Mouse (Mus musculus) gastrocnemius, adult 2 months (tissue): ENCODE measurements around the gene Unkl. TPM values are rescaled to one million over a fixed set of nuclear protein-coding genes. Genes with fewer than 3 reads are reported as not detected.
"Not testable (repeated sequence)": the region's sequence is repeated elsewhere in the genome, so short reads cannot be mapped to it uniquely, and the experiment has no call there.

Experiments used
- DNase-seq: peaks from one replicate; pipeline ENCODE4 v3.0.0; 2022
- H3K27ac ChIP-seq: fragments of 200-600 bp; 2 replicates; pipeline ENCODE4 v1.8.1; 2022; ENCODE audit warnings: mild to moderate bottlenecking
- H3K4me3 ChIP-seq: fragments of 200-600 bp; 2 replicates; pipeline ENCODE4 v1.8.1; 2022; ENCODE audit warnings: mild to moderate bottlenecking, moderate library complexity
- CTCF ChIP-seq: fragments of 200-600 bp; IDR thresholded peaks from 2 replicates; pipeline ENCODE4 v1.8.1; 2022; ENCODE audit warnings: antibody characterized with exemption, mild to moderate bottlenecking, moderate library complexity
- intact Hi-C: fragments of 180-260 bp; cut with DNase I; formaldehyde crosslinking; loops from one replicate; pipeline ENCODE4 v1.15.1; 2025
- total RNA-seq, 2 experiments: library from RNA; stranded (reverse); gene quantifications; 2 replicates each; pipeline ENCODE4 v1.2.3; 2021

The Unkl gene
- total RNA-seq, 2 experiments from 2014 or later = 5.5 to 5.7 TPM

- Histone ChIP-seq H3K27ac (peak overlapping the region; percentile 96), H3K4me3 (peak overlapping the region; percentile 83)
- DNase-seq = no peak
- intact Hi-C loops = loop anchor here (2.0 to 5.0 kb wide), 3 partner anchors 52 to 87 kb away; partner anchors contain the start of genes Clcn7, Telo2 and Ube2i
- no peak for TF ChIP-seq CTCF
These were observed 3.2 kb upstream of the Unkl start for GRCm38 (mm10) chr17:25184961-25185360.

- no peak for TF ChIP-seq CTCF
- intact Hi-C loops = loop anchor here (5.0 kb wide), 1 partner anchor 85 kb away; the partner anchor contains the start of gene Ube2i
- Histone ChIP-seq H3K27ac (peak overlapping the region; percentile 95), H3K4me3 (peak overlapping the region; percentile 90)
- no peak for DNase-seq
These were observed 430 bp upstream of the Unkl start for GRCm38 (mm10) chr17:25187784-25188149.

GRCm38 (mm10) chr17:25189091-25189490 lies 894 bp downstream of the Unkl start:
- intact Hi-C loops = loop anchor here (5.0 kb wide), 1 partner anchor 83 kb away; the partner anchor contains the start of gene Ube2i
- TF ChIP-seq CTCF = no peak
- H3K27ac ChIP-seq = peak overlapping the region; percentile 95
- peak overlapping the region; percentile 90 for H3K4me3 ChIP-seq
- DNase-seq = no peak

GRCm38 (mm10) chr17:25202401-25202800 lies 14.2 kb downstream of the Unkl start:
- Histone ChIP-seq H3K4me3 (no peak overlapping the region), H3K27ac (no peak overlapping the region)
- DNase-seq = no peak
- intact Hi-C loops = no loop called here
- no peak for TF ChIP-seq CTCF

- no peak overlapping the region for H3K4me3 ChIP-seq
- intact Hi-C loops = no loop called here
- H3K27ac ChIP-seq = peak overlapping the region; percentile 86
- no peak for TF ChIP-seq CTCF
- DNase-seq = no peak
These were observed 21.8 kb downstream of the Unkl start for GRCm38 (mm10) chr17:25210006-25210405.

- TF ChIP-seq CTCF = no peak
- H3K27ac ChIP-seq = peak overlapping the region; percentile 86
- DNase-seq = peak; percentile 74
- H3K4me3 ChIP-seq = peak overlapping the region; percentile 25
- intact Hi-C loops = no loop called here
These were observed 22.7 kb downstream of the Unkl start for GRCm38 (mm10) chr17:25210680-25211466.

GRCm38 (mm10) chr17:25211705-25212104 lies 23.5 kb downstream of the Unkl start:
- DNase-seq = no peak
- intact Hi-C loops = no loop called here
- no peak overlapping the region for H3K4me3 ChIP-seq
- TF ChIP-seq CTCF = no peak
- peak overlapping the region; percentile 86 for H3K27ac ChIP-seq

GRCm38 (mm10) chr17:25215431-25215830 lies 27.2 kb downstream of the Unkl start:
- no peak for TF ChIP-seq CTCF
- H3K4me3 ChIP-seq = no peak overlapping the region
- no peak for DNase-seq
- no peak overlapping the region for H3K27ac ChIP-seq
- intact Hi-C loops = no loop called here

GRCm38 (mm10) chr17:25218967-25219366 lies 30.8 kb downstream of the Unkl start:
- intact Hi-C loops = no loop called here
- no peak for DNase-seq
- H3K4me3 ChIP-seq = no peak overlapping the region
- TF ChIP-seq CTCF = no peak
- H3K27ac ChIP-seq = no peak overlapping the region

GRCm38 (mm10) chr17:25219492-25220295 lies 31.5 kb downstream of the Unkl start:
- H3K27ac ChIP-seq = no peak overlapping the region
- intact Hi-C loops = no loop called here
- TF ChIP-seq CTCF = no peak

GRCm38 (mm10) chr17:25220746-25221145 lies 32.5 kb downstream of the Unkl start:
- Histone ChIP-seq H3K27ac (no peak overlapping the region), H3K4me3 (no peak overlapping the region)
- no peak for TF ChIP-seq CTCF
- DNase-seq = no peak
- intact Hi-C loops = no loop called here

More at GRCm38 (mm10) chr17:25219492-25220295, 31.5 kb downstream of the Unkl start:
- H3K4me3 ChIP-seq = no peak overlapping the region
- no peak for DNase-seq

GRCm38 (mm10) chr17:25221821-25222503 lies 33.8 kb downstream of the Unkl start:
- peak overlapping the region; percentile 46 for H3K27ac ChIP-seq

GRCm38 (mm10) chr17:25222504-25222940 lies 34.3 kb downstream of the Unkl start:
- peak overlapping the region; percentile 61 for H3K4me3 ChIP-seq
- peak overlapping the region; percentile 39 for H3K27ac ChIP-seq
- intact Hi-C loops, DNase-seq: not testable (repeated sequence)

More at GRCm38 (mm10) chr17:25221821-25222503, 33.8 kb downstream of the Unkl start:
- DNase-seq = no peak
- H3K4me3 ChIP-seq = peak overlapping the region; percentile 56
- no peak for TF ChIP-seq CTCF
- intact Hi-C loops = no loop called here
